ENCODE assay signal across 9 mouse cellular contexts in genomic region chr13:62919647-62920341, GRCm38 (mm10). TPM values are rescaled to one million over a fixed set of nuclear protein-coding genes. Genes with fewer than 3 reads are reported as not detected.
DNase-seq lines count a peak whose midpoint lies in the region; ATAC-seq and TF ChIP-seq lines count a peak whose summit lies in the region.
"Had no signal": no experiment of that assay in that cellular context is flagged by ENCODE, and none has a peak within 500 bp of the region (broad histone marks: within the 10 kb centered on the region; RNA-seq: fewer than 3 reads in every experiment).

No protein-coding gene starts in this region.

- H3K9me3 ChIP-seq in forebrain, embryonic 16.5 days (ENCODE audit: control insufficient read depth, low read length), result no peaks in the 10 kb centered on the region
- no peaks in the 10 kb centered on the region for H3K9me3 ChIP-seq in kidney, postnatal 0 days (replicated peaks; ENCODE audit: low read length)
- H3K9me3 ChIP-seq in liver, embryonic 14.5 days (ENCODE audit: control insufficient read depth, low read length), result no peaks in the 10 kb centered on the region
- H3K9me3 ChIP-seq: hindbrain, embryonic 15.5 days had no signal

- TF ChIP-seq CTCF in kidney, postnatal 0 days (IDR thresholded peaks at IDR 0.05; ENCODE audit: low read depth), result peak; percentile 78
- peak; percentile 84 for TF ChIP-seq CTCF in liver, embryonic 14.5 days (IDR thresholded peaks at IDR 0.05; ENCODE audit: low read depth)

- no peaks in the 10 kb centered on the region for H3K36me3 ChIP-seq in forebrain, embryonic 16.5 days (ENCODE audit: control insufficient read depth, insufficient read depth)
- H3K36me3 ChIP-seq in kidney, postnatal 0 days (ENCODE audit: insufficient read depth, low read length), result no peaks in the 10 kb centered on the region
- no peaks in the 10 kb centered on the region for H3K36me3 ChIP-seq in liver, embryonic 14.5 days (replicated peaks; ENCODE audit: control insufficient read depth, insufficient read depth, low read depth)
- H3K36me3 ChIP-seq: hindbrain, embryonic 15.5 days had no signal

- H3K27ac ChIP-seq in forebrain, embryonic 16.5 days (ENCODE audit: low read length), result no peak overlapping the region
- no peak overlapping the region for H3K27ac ChIP-seq in kidney, postnatal 0 days
- no peak overlapping the region for H3K27ac ChIP-seq in liver, embryonic 14.5 days
- H3K27ac ChIP-seq: hindbrain, embryonic 15.5 days had no signal

- H3K4me1 ChIP-seq in forebrain, embryonic 16.5 days (replicated peaks; ENCODE audit: control insufficient read depth, insufficient read depth, low read length), result peaks cover 3% of the 10 kb centered on the region; the same call in 1 of the 2 replicates
- no peaks in the 10 kb centered on the region for H3K4me1 ChIP-seq in kidney, postnatal 0 days (replicated peaks; ENCODE audit: insufficient read depth, low read length)
- 0 out of 4 replicates have a peak, but pooled peaks cover 0 to 1% of the 10 kb centered on the region in 2 experiments for H3K4me1 ChIP-seq in liver, embryonic 14.5 days (replicated peaks; ENCODE audit: control insufficient read depth in 2 of 2, insufficient read depth in 2 of 2, low read length in 1 of 2)
- H3K4me1 ChIP-seq: hindbrain, embryonic 15.5 days had no signal

- no peaks in the 10 kb centered on the region for H3K27me3 ChIP-seq in forebrain, embryonic 16.5 days (replicated peaks; ENCODE audit: control insufficient read depth, insufficient read depth, low read length)
- no peaks in the 10 kb centered on the region for H3K27me3 ChIP-seq in kidney, postnatal 0 days (ENCODE audit: insufficient read depth, low read length)
- H3K27me3 ChIP-seq in liver, embryonic 14.5 days (ENCODE audit: control insufficient read depth, insufficient read depth, low read length), result no peaks in the 10 kb centered on the region
- H3K27me3 ChIP-seq: hindbrain, embryonic 15.5 days had no signal

- no peak overlapping the region for H3K4me2 ChIP-seq in forebrain, embryonic 16.5 days (ENCODE audit: low read length)
- no peak overlapping the region for H3K4me2 ChIP-seq in kidney, postnatal 0 days (ENCODE audit: low read length)
- no peak overlapping the region for H3K4me2 ChIP-seq in liver, embryonic 14.5 days (ENCODE audit: low read depth)
- H3K4me2 ChIP-seq: hindbrain, embryonic 15.5 days had no signal

- peak; percentile 85 for DNase-seq in layer of hippocampus, adult 11-12 months (ENCODE audit: low spot score)
- DNase-seq in layer of hippocampus, adult 9-10 months (ENCODE audit: low spot score), result no peak
- peak; percentile 52 for DNase-seq in brain, embryonic 18.5 days (ENCODE audit: low read depth, low spot score)
- DNase-seq in kidney, postnatal 0 days (ENCODE audit: low spot score), result peak; percentile 94
- DNase-seq in liver, embryonic 14.5 days (ENCODE audit: low read depth in 3 of 3, low spot score in 3 of 3), result peak; percentile 47 to 53 (median 49)
- DNase-seq in retina, postnatal 1 day, result peak; percentile 72
- DNase-seq in urinary bladder, adult 18-20 months (ENCODE audit: low spot score in 2 of 2), result peak; percentile 56 to 67

- ATAC-seq in forebrain, embryonic 16.5 days, result peak; percentile 58; the same call in 1 of the 2 replicates
- no peak for ATAC-seq in kidney, postnatal 0 days (replicated peaks; ENCODE audit: low FRiP score, low read depth)
- ATAC-seq in liver, embryonic 14.5 days (ENCODE audit: insufficient read depth), result no peak

- 36% methylated on average over 11 of the region's 11 CpGs for WGBS in forebrain, embryonic 16.5 days
- WGBS in kidney, postnatal 0 days, result 36% methylated on average over 11 of the region's 11 CpGs
- 30% methylated on average over 11 of the region's 11 CpGs for WGBS in liver, embryonic 14.5 days (ENCODE audit: insufficient replicate concordance)

- no peak for TF ChIP-seq EP300 in liver, embryonic 14.5 days (IDR thresholded peaks at IDR 0.05; ENCODE audit: low read depth)

- H3K9ac ChIP-seq in forebrain, embryonic 16.5 days (replicated peaks; ENCODE audit: low read depth, low read length), result no peak overlapping the region
- no peak overlapping the region for H3K9ac ChIP-seq in kidney, postnatal 0 days (ENCODE audit: low read depth, low read length)
- H3K9ac ChIP-seq in liver, embryonic 14.5 days (replicated peaks), result no peak overlapping the region
- H3K9ac ChIP-seq: hindbrain, embryonic 15.5 days had no signal

- no peak overlapping the region for H3K4me3 ChIP-seq in forebrain, embryonic 16.5 days (replicated peaks; ENCODE audit: low read length)
- no peak overlapping the region for H3K4me3 ChIP-seq in kidney, postnatal 0 days (replicated peaks; ENCODE audit: low read depth, low read length)
- H3K4me3 ChIP-seq in liver, embryonic 14.5 days (ENCODE audit: insufficient read depth in 1 of 2, low read depth in 2 of 2, low read length in 2 of 2), result no peak overlapping the region
- H3K4me3 ChIP-seq: hindbrain, embryonic 15.5 days had no signal

RNA-seq across cellular contexts. Expression of gene Fbp1, which starts 31.7 kb away (rescaled TPM):
- 0.21 TPM in 1 of 2 replicates, not detected in the other for polyA plus RNA-seq in forebrain, embryonic 16.5 days (2015; fragmentation: Nextera tagmentation; extraction: Ambion mirVana)
- polyA plus RNA-seq in kidney, postnatal 0 days (2015; fragmentation: Nextera tagmentation; extraction: Ambion mirVana), result 479 and 621 TPM in 2 replicates
- 0.68 and 1.2 TPM in 2 replicates for polyA plus RNA-seq in liver, embryonic 14.5 days (2012; rRNA removed)
- 2.1 and 4.5 TPM in 2 replicates for polyA plus RNA-seq in liver, embryonic 14.5 days (2014; fragmentation: Nextera tagmentation; extraction: Ambion mirVana)

RNA-seq across cellular contexts. Expression of gene 2010111I01Rik, which starts 44.9 kb away (rescaled TPM):
- polyA plus RNA-seq in forebrain, embryonic 16.5 days (2015; fragmentation: Nextera tagmentation; extraction: Ambion mirVana), result 30.0 and 30.5 TPM in 2 replicates
- 146 and 153 TPM in 2 replicates for polyA plus RNA-seq in kidney, postnatal 0 days (2015; fragmentation: Nextera tagmentation; extraction: Ambion mirVana)
- polyA plus RNA-seq in liver, embryonic 14.5 days (2012; rRNA removed), result 7.7 and 10.7 TPM in 2 replicates
- 13.6 and 15.7 TPM in 2 replicates for polyA plus RNA-seq in liver, embryonic 14.5 days (2014; fragmentation: Nextera tagmentation; extraction: Ambion mirVana)

Comparison
In these comparisons a context has a peak if more than half of its experiments do, and no peak if none do; other contexts are left out.
1. RNA of gene Fbp1, which starts 31.7 kb away (polyA plus RNA-seq): 479 to 621 TPM in kidney, postnatal 0 days; 0.68 to 4.5 TPM in liver, embryonic 14.5 days and 0.21 TPM in forebrain, embryonic 16.5 days; every median in the first group is over 10 times any median in the second.